Mouse (Mus musculus): ENCODE measurements around the gene Wwtr1.
A peak's percentile ranks its signal among the peaks of the same experiment; 100 is the strongest.

Gene Wwtr1

GRCm38 (mm10) chr3:57511816-57512586, 63.7 kb downstream of the Wwtr1 start:
- peak; percentile 67 for DNase-seq

GRCm38 (mm10) chr3:57509945-57510675, 65.6 kb downstream of the Wwtr1 start:
- DNase-seq: peak; percentile 62

GRCm38 (mm10) chr3:57505991-57506390, 69.7 kb downstream of the Wwtr1 start:
- DNase-seq: no peak

- peak; percentile 52 for DNase-seq
Measured at GRCm38 (mm10) chr3:57504756-57505155, 71.0 kb downstream of the Wwtr1 start.

GRCm38 (mm10) chr3:57501596-57502220, 74.0 kb downstream of the Wwtr1 start:
- DNase-seq: no peak

GRCm38 (mm10) chr3:57500846-57501245, 74.9 kb downstream of the Wwtr1 start:
- no peak for DNase-seq

GRCm38 (mm10) chr3:57497791-57498190, 77.9 kb downstream of the Wwtr1 start:
- DNase-seq: no peak

GRCm38 (mm10) chr3:57496428-57496827, 79.3 kb downstream of the Wwtr1 start:
- no peak for DNase-seq

- DNase-seq: peak; percentile 60
Measured at GRCm38 (mm10) chr3:57487455-57488153, 88.1 kb downstream of the Wwtr1 start.

GRCm38 (mm10) chr3:57486068-57486467, 89.6 kb downstream of the Wwtr1 start:
- no peak for DNase-seq

GRCm38 (mm10) chr3:57481981-57482380, 93.7 kb downstream of the Wwtr1 start:
- DNase-seq: peak; percentile 35

GRCm38 (mm10) chr3:57480640-57481039, 95.1 kb downstream of the Wwtr1 start:
- no peak for DNase-seq

- no peak for DNase-seq
Measured at GRCm38 (mm10) chr3:57474421-57474820, 101.3 kb downstream of the Wwtr1 start.

- DNase-seq: no peak
Measured at GRCm38 (mm10) chr3:57472407-57472806, 103.3 kb downstream of the Wwtr1 start.

- DNase-seq: peak; percentile 62
Measured at GRCm38 (mm10) chr3:57470981-57471601, 104.6 kb downstream of the Wwtr1 start.

- peak; percentile 88 for DNase-seq
Measured at GRCm38 (mm10) chr3:57470326-57470725, 105.4 kb downstream of the Wwtr1 start.

- DNase-seq: peak; percentile 79
Measured at GRCm38 (mm10) chr3:57469325-57469724, 106.4 kb downstream of the Wwtr1 start.

GRCm38 (mm10) chr3:57466289-57466688, 109.4 kb downstream of the Wwtr1 start:
- peak; percentile 53 for DNase-seq

- DNase-seq: no peak
Measured at GRCm38 (mm10) chr3:57463302-57463701, 112.4 kb downstream of the Wwtr1 start.

- DNase-seq: no peak
Measured at GRCm38 (mm10) chr3:57458652-57459051, 117.1 kb downstream of the Wwtr1 start.

GRCm38 (mm10) chr3:57448445-57448844, 127.3 kb downstream of the Wwtr1 start:
- peak; percentile 90 for DNase-seq

GRCm38 (mm10) chr3:57447889-57448288, 127.8 kb downstream of the Wwtr1 start:
- no peak for DNase-seq

- peak; percentile 34 for DNase-seq
Measured at GRCm38 (mm10) chr3:57445706-57446105, 130.0 kb downstream of the Wwtr1 start.

All from lung, postnatal 36 days (tissue).